8 mouse cellular contexts compared by ENCODE assay signal in the genomic region with DNA sequence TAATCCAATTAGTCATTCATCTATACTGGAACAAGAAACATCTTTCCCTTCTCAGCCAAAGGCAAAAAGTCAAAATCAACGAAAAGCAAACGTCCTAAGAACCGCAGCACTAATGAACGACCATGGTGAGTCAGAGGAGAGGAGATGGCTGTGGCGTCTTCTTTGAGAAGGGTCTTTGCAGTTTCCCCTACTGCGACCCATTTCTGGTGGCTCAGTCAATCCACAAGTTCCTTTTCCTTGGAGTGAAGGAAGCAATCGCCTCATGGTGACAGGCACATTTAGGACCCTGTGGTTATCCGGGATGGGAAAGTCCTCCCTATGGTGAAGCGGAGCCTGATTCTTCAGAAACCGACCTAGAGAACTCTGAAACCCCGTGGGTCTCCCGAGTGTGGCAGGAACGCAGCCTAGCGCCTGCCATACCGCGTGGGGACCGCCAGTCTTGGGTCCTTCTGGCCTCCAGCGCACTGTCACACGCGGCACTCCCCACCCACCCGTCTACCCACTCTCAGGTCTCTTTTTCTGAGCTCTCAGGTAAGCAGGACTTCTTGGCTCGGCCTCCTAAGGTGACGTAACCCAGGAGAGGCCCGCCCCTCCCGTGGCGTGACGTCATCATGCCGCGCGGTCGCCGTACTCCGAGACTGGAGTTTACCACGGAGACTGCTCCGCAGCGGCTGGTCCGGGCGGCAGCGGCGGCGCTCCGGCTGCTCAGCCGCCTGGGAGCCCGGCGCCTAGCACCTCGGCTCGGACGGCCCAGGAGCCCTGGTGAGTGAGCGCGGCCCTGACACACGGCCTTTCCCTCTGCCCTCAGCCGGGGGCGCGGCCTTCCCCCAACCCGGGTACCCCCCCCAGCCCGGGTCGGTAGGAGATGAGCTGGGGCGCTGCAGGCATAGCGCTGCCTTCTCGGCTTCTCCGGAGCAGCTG. TPM values are rescaled to one million over a fixed set of nuclear protein-coding genes. Genes with fewer than 3 reads are reported as not detected.
A peak's percentile ranks its signal among the peaks of the same experiment; 100 is the strongest.
DNase-seq lines count a peak whose midpoint lies in the region; ATAC-seq lines count a peak whose summit lies in the region.

A gene (plus strand): TSS at position 628 of the 921 bp plus-strand sequence.

- H3K4me2 ChIP-seq in heart, embryonic 16.5 days (ENCODE audit: low read depth, low read length) = peak within 1 kb of the TSS; percentile 81
- peak within 1 kb of the TSS; percentile 79 for H3K4me2 ChIP-seq in liver, embryonic 15.5 days
- peak within 1 kb of the TSS; percentile 72 for H3K4me2 ChIP-seq in neural tube, embryonic 12.5 days (replicated peaks)

- peak within 1 kb of the TSS; percentile 93 for H3K27ac ChIP-seq in forebrain, embryonic 10.5 days
- peak within 1 kb of the TSS; percentile 61 for H3K27ac ChIP-seq in heart, embryonic 16.5 days (ENCODE audit: low read length)
- H3K27ac ChIP-seq in liver, embryonic 15.5 days (replicated peaks) = peak within 1 kb of the TSS; percentile 96
- H3K27ac ChIP-seq in neural tube, embryonic 12.5 days = no peak within 1 kb of the TSS

- peaks cover 6% of the 10 kb centered on the region; the same call in 1 of the 2 replicates for H3K27me3 ChIP-seq in forebrain, embryonic 10.5 days (ENCODE audit: poor library complexity, severe bottlenecking)
- H3K27me3 ChIP-seq in heart, embryonic 16.5 days (ENCODE audit: control insufficient read depth, insufficient read depth, low read length) = no peaks in the 10 kb centered on the region
- H3K27me3 ChIP-seq in liver, embryonic 15.5 days = no peaks in the 10 kb centered on the region; the same call in 1 of the 2 replicates
- H3K27me3 ChIP-seq in neural tube, embryonic 12.5 days (replicated peaks) = no peaks in the 10 kb centered on the region; the same call in 1 of the 2 replicates

- 1% methylated on average over 61 of the region's 61 CpGs for WGBS in forebrain, embryonic 10.5 days
- under 1% methylated on average over 59 of the region's 61 CpGs for WGBS in heart, embryonic 16.5 days
- WGBS in liver, embryonic 15.5 days (ENCODE audit: insufficient replicate concordance) = under 1% methylated on average over 61 of the region's 61 CpGs
- WGBS in neural tube, embryonic 12.5 days = under 1% methylated on average over 61 of the region's 61 CpGs

- no peaks in the 10 kb centered on the region for H3K9me3 ChIP-seq in forebrain, embryonic 10.5 days
- H3K9me3 ChIP-seq in heart, embryonic 16.5 days (replicated peaks; ENCODE audit: control insufficient read depth, low read length) = no peaks in the 10 kb centered on the region
- H3K9me3 ChIP-seq in liver, embryonic 15.5 days (replicated peaks) = no peaks in the 10 kb centered on the region
- H3K9me3 ChIP-seq in neural tube, embryonic 12.5 days = no peaks in the 10 kb centered on the region

- ATAC-seq in heart, embryonic 16.5 days (replicated peaks; ENCODE audit: extremely low read depth, insufficient read depth, low FRiP score) = peak; percentile 95
- peak; percentile 92 for ATAC-seq in liver, embryonic 15.5 days (ENCODE audit: insufficient read depth)
- peak; percentile 96 for ATAC-seq in neural tube, embryonic 12.5 days (ENCODE audit: low FRiP score, low read depth)

- peaks cover 17% of the 10 kb centered on the region for H3K4me1 ChIP-seq in forebrain, embryonic 10.5 days
- H3K4me1 ChIP-seq in heart, embryonic 16.5 days (ENCODE audit: control insufficient read depth, insufficient read depth, low read length) = peaks cover 9% of the 10 kb centered on the region
- H3K4me1 ChIP-seq in liver, embryonic 15.5 days (replicated peaks) = peaks cover 48% of the 10 kb centered on the region
- peaks cover 6% of the 10 kb centered on the region; the same call in 1 of the 2 replicates for H3K4me1 ChIP-seq in neural tube, embryonic 12.5 days

- peak within 1 kb of the TSS; percentile 92 for H3K9ac ChIP-seq in heart, embryonic 16.5 days (ENCODE audit: low read length)
- H3K9ac ChIP-seq in liver, embryonic 15.5 days = peak within 1 kb of the TSS; percentile 99
- peak within 1 kb of the TSS; percentile 66 for H3K9ac ChIP-seq in neural tube, embryonic 12.5 days

- peaks cover 19% of the 10 kb centered on the region for H3K36me3 ChIP-seq in forebrain, embryonic 10.5 days (replicated peaks)
- H3K36me3 ChIP-seq in heart, embryonic 16.5 days (ENCODE audit: control insufficient read depth, insufficient read depth) = peaks cover 7% of the 10 kb centered on the region; the same call in 1 of the 2 replicates
- peaks cover 23% of the 10 kb centered on the region for H3K36me3 ChIP-seq in liver, embryonic 15.5 days (replicated peaks)
- H3K36me3 ChIP-seq in neural tube, embryonic 12.5 days = peaks cover 16% of the 10 kb centered on the region

- peak within 1 kb of the TSS; percentile 98 for H3K4me3 ChIP-seq in forebrain, embryonic 10.5 days
- peak within 1 kb of the TSS; percentile 86 for H3K4me3 ChIP-seq in heart, embryonic 16.5 days (ENCODE audit: low read length)
- H3K4me3 ChIP-seq in liver, embryonic 15.5 days (replicated peaks) = peak within 1 kb of the TSS; percentile 99
- H3K4me3 ChIP-seq in neural tube, embryonic 12.5 days = peak within 1 kb of the TSS; percentile 71

- DNase-seq in CD8-positive naive resting alpha-beta T cell, adult 2 months (ENCODE audit: low read depth in 2 of 2, low spot score in 2 of 2) = peak; percentile 94 to 98
- DNase-seq in c-Kit-positive CD71-negative TER-119-negative erythroid progenitor cells, embryonic 14.5 days (ENCODE audit: low read depth) = peak; percentile 73
- peak; percentile 95 for DNase-seq in forebrain, embryonic 10.5 days (ENCODE audit: extremely low spot score, low spot score)
- DNase-seq in kidney, postnatal 36 days = peak; percentile 96 to 98
- DNase-seq in telencephalon, adult 2 months (ENCODE audit: low read depth, low spot score) = peak; percentile 84

RNA-seq across cellular contexts. Expression of the gene that starts here (rescaled TPM):
- 39.0 and 39.5 TPM in 2 replicates for polyA plus RNA-seq in forebrain, embryonic 10.5 days (2016; fragmentation: Nextera tagmentation; extraction: Ambion mirVana)
- polyA plus RNA-seq in heart, embryonic 16.5 days (2015; fragmentation: Nextera tagmentation; extraction: Ambion mirVana) = 20.6 and 21.1 TPM in 2 replicates
- 35.3 and 39.2 TPM in 2 replicates for polyA plus RNA-seq in liver, embryonic 15.5 days (2015; fragmentation: Nextera tagmentation; extraction: Ambion mirVana)
- polyA plus RNA-seq in neural tube, embryonic 12.5 days (2016; fragmentation: Nextera tagmentation; extraction: Ambion mirVana) = 31.8 and 33.2 TPM in 2 replicates
